Mouse (Mus musculus) lung, postnatal 0 days (tissue): ENCODE measurements at regions not wholly inside any gene's neighbourhood (a gene's known extent, or its start where the extent isn't known, plus 50 kb on each side); places are given as distances from the start of the nearest gene placed in this dataset.

Experiments used
- CTCF ChIP-seq: IDR thresholded peaks from 2 replicates; pipeline ENCODE4 v1.5.1; 2016; ENCODE audit warnings: antibody characterized with exemption, mild to moderate bottlenecking
- EP300 ChIP-seq: IDR thresholded peaks from 2 replicates; pipeline ENCODE4 v1.6.1; 2016; ENCODE audit warnings: antibody characterized with exemption, mild to moderate bottlenecking, control low read depth

GRCm38 (mm10) chr11:71446641-71447040, 216.1 kb upstream of the Nlrp1b start:
- TF ChIP-seq EP300 (no peak), CTCF (no peak)
